Mouse (Mus musculus) left cerebral cortex, adult 18-20 months (tissue): ENCODE measurements around the gene Fbxl16. TPM values are rescaled to one million over a fixed set of nuclear protein-coding genes. Genes with fewer than 3 reads are reported as not detected.

Source experiments
- DNase-seq, 2 experiments: peaks; one replicate each; pipeline ENCODE4 v3.0.0; 2021 to 2022; ENCODE audit warnings: low spot score in 2 of 2, mixed read lengths in 1 of 2
- long read RNA-seq, 2 experiments: library from polyadenylated mRNA; stranded (forward); transcript quantifications; one replicate each; pipeline ENCODE4 v2.0.0; 2021
- total RNA-seq, 2 experiments: library from RNA; stranded (reverse); gene quantifications; 2 replicates each; pipeline ENCODE4 v1.2.3; 2021

Gene Fbxl16
- total RNA-seq, result 100 to 1,000 TPM; 588 to 680 TPM
- long read RNA-seq, experiment 1, transcript Fbxl16-201 (6 exons, 3,489 nt), result major isoform, 655 of 1,003 reads
- long read RNA-seq, experiment 1, transcript Fbxl16-203 (5 exons, 2,757 nt), result minor isoform, 47 of 1,003 reads
- long read RNA-seq, experiment 1, partial matches to known transcripts, result 27 of 1,003 reads
- long read RNA-seq, experiment 1, other reads (novel, unspliced or antisense), result 270 of 1,003 reads
- long read RNA-seq, experiment 2, transcript Fbxl16-203 (5 exons, 2,757 nt), result minor isoform, 22 of 542 reads
- long read RNA-seq, experiment 2, transcript Fbxl16-201 (6 exons, 3,489 nt), result major isoform, 273 of 542 reads
- long read RNA-seq, experiment 2, partial matches to known transcripts, result 197 of 542 reads
- long read RNA-seq, experiment 2, other reads (novel, unspliced or antisense), result 50 of 542 reads

DNA sequence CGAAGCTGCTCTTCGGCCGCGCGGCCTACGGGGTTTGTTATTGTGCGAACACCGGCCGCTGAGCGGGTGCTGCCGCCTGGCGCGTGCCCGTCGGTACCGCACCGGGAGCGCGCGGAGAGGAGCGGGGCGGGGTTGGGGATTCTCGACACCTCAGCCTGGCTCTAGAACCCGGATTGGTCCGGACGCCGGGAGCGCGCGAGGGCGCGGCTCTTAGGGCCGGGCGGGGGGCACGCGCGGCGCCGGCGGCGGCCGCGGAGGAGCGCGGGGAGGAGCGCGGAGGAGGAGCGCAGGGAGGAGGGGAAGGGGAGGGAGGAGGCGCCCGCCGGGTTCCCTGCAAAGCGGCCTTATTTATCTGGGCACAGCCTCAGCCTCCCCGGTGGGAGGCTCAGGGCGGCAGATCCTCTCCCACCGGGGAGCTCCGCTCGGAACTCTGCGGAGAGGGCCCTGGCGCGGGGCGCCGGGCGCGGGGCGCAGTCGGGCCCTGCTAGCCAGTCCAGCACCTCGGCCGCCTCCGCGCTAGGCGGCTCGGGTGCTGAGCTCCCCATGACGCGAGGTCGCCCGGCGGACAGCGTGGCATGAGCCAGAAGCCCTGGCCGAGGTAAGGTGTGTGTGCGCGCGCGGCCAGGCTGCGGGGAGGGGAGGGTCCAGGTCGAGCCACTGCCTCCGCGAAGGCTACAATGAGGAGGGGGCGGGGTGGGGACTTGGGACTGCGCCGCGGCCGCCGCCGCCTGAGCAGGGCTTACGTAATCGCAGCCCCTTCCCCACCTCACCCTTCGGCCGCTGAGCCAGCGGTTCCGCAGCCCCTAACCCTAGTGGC lies at the start of gene Fbxl16:
Gene Fbxl16, plus strand, starts transcription at position 297 of the 817 bp plus-strand sequence.
- peak; percentile 86 to 95 for DNase-seq

DNA sequence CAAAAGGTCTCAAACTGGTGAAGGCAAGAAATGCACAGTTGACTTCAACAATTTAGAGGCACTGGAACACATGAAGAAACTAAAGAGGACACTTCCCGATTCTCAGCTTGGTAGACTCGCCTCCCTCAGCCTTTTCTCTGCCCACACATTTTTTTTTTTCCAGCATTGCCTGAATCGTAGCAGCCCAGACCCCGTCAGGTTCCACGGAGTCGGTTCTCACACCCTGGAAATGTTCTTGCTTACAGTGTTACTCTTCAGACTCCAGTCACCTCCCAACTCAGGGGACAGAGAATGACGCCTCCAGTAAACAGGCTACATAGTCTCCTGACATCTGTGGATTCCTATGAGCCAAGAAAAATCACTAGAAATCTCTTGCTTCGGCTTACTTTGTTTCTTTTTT lies 48.7 kb upstream of the Fbxl16 start:
- DNase-seq, result peak in 1 of 2 experiments; percentile 50

DNA sequence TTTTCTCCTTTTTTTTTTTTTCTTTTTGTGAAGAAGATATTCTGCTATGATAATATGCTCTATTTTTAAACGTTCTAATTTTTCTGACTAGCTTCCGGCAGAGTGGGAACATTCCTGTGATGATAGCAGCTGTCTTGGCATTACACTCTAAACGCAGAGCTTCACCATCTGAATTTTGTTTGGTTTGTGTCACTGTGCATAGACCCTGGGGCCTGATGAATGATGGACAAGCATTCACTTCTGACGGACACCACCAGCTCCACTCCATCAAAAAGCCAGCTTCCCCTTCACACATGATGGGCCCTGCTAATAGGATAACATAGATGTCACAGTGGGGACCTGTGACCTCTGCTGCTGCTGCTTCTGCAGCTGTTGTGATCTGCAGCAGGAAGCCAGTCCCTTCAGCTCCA lies 47.3 kb upstream of the Fbxl16 start:
- DNase-seq, result no peak

DNA sequence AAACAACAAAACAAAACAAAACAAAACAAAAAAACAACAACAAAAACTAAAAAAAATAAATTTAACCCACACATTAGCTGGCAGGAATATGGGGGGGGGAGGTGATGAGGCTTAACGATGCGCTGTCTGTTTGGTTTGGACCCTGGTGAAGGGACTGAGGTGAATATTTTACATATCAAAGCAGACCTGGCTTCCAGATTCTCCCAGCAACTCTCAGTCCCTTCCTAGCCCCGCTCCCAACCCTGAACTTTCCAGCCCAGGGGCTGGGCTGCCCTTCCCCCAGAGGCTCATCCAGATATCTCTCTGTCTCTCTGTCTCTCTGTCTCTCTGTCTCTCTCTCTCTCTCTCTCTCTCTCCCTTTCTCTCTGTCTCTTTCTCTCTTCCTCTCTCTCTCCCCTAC lies 46.3 kb upstream of the Fbxl16 start:
- no peak for DNase-seq

DNA sequence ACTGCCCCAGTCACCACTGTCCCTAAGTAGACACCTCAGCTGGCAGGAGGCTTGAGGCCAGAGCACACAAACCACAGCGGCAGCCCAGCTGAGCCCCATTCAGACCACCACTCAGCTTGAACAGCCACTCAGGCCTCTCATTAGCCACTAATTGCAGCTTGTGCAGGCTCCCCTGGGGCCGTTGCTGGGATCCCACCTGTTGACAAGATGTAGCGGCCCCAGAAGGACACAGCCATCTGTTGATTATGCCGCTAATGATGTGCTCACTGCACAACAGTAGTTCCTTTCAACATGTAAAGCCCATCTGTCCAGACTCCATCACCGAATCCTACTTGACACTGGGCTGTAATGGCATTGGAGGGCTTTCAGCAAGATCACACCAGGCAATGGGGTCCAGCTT lies 43.0 kb upstream of the Fbxl16 start:
- DNase-seq, result no peak

DNA sequence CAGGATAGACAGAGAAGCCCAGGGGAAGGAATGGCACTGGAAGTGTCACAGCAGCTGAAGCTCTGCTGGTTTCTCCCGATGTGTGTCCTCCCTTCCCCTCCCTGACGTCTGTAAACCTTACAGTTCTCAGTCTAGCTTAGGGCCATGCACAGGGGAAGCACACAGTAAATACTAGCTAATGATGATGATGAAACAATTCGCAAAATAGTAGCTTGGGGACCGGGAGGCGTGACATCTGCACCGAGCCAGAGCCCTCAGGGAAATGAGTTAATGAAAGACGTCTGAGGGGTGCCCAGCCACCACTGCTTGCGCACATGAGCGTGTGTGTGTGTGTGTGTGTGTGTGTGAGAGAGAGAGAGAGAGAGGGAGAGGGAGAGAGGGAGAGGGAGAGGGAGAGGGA lies 39.6 kb upstream of the Fbxl16 start:
- no peak for DNase-seq

DNA sequence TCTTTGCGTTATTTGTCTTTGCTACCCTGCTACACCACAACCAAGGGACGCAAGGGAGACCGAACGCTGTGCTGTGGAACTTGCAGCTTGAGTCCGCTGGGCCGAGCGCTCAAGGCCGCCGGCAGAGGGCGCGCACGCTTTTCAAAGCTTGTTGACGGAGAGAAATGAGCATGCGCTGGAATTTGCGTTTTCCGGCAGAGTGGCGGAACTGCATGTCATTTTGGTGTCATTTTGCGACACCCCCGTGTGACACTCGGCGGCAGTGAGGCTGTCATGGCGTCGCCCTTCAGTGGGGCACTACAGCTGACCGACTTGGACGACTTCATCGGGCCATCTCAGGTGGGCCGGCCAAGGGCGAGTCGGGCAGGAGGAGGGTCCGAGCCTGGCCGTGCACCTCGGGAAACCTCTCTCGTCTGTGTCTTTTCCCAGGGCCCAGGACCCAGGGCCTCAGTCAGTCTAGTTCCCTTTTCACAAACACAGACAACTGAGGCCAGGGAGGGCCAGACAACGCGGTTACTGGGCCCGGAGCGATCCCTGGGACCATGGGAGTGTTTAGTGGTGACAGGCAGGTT lies 35.2 kb upstream of the Fbxl16 start, which contains the start of gene Narfl:
Gene Narfl, plus strand, starts transcription at position 228 of the 572 bp plus-strand sequence.
- DNase-seq, result peak; percentile 99

DNA sequence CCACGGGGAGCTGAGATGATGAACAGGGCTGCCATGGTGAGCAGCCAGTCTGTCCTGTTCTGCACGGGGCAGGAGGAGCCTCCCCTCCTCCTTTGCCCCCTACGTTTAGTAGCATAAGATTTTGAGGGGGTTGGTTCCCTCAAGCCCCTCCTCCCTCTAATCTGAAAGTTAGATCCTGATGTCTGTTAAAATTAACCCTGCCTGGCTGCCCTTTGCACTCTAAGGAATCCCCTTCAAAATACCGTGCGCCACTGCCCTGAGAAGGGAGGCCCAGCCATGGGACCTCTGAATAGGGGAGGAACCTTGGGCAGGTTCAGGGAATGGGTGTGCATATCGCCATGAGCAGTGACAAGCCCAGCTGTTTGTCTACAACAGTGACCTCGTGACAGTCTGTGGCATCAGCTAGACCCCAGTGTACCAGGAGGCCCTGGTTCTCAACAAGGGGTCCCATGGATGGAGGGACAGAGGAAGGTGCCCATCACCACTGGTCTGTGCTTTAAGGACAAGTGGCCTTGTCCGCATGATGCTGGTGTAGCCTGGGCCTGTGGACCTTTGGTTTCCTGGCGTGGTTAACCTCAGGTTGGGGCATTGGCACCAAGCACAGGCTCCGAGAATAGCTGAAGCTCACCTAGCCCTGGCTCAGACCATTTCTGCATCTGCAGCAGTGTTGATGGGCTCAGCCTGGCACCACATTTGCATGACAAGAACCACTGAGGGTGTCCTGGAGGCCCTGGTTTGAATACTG lies 33.4 kb upstream of the Fbxl16 start:
- DNase-seq, result no peak

DNA sequence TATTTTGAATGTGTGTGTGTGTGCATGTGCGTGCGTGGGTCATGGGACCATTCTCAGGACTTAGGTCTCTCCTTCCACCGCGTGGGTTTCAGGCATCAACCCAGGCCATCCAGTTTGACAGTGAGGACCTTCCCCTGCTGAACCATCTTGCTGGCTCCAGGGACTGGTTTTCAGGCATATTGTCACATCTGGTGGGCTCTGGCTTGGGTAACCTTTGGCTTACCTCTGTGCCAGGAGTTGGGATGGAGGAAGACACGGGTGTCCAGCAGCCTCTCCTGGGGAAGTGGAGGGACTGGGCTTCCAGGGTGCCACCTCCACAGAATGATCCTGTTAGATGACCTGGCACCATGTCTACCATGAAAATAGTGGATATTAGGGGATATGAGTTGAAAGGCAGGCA lies 30.9 kb upstream of the Fbxl16 start:
- no peak for DNase-seq

DNA sequence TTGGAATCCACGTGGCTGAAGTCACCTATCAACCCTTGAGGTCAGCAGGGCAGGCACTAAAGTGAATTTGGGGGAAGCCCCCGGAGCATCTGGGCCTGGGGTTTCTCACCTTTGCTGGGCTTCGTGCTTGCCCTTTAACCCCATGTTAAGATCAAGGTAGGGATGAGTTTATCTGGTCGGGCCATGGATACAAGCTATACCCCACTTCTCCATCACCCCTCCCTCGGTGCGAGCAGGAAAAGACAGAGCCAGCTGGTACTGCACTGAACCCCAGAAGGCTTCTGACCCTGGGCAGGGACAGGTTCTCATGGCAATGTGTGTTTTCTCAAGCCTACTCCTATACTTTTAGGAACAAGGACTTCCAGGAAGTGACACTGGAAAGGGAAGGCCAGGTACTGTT lies 27.5 kb upstream of the Fbxl16 start:
- DNase-seq, result no peak

DNA sequence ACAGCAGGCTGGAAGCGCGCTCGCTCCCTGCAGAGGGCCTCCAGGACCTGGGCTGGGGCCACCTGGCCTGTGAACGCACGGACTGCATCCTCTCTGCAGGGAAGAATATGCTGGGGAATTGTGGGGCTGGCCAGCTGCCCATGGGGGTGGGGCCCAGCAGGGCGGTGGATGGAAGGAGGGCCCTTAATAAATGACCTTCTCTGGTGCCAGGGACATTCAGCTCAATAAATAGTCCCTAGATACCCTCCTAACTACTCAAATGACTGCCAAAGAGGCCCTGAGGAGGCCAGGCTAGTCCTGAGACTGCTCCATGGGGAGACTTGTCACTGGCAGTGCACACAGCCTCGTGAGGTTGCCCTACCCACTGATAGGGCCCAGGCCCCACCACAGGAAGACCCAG lies 25.8 kb upstream of the Fbxl16 start:
- DNase-seq, result no peak

DNA sequence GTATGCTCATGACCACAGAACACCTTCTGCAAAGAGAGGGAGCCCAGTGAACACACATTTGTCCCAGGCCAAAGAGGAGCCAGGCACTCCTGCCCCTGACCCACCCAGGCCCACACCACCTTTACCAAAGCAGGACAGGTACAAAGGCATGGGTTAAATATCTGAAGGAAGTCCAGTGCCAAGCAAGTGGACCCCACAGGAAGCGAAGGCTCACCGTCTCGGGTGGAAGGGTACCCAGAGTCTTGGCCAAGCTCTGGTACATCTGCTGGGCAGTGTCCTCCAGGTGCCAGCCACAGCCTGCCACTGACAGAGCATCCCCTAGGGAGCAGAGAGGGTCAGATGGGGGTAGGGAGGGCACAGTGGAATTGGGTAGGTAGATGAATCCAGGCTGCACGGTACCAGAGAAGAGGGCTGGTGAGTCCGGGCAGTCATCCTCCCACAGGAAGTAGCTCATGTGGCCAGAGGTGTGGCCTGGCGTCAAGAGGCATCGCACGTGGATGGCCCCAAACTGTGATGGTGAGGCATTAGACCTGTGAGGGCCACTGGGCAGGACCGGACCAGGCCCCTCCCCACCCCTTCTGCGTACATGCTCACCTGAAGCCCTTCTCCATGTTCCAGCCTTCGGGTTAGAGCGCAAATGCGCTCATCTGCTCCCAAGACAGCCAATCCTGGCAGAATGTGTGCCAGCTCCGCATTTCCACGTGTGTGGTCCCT lies 24.9 kb upstream of the Fbxl16 start:
- DNase-seq, result no peak

DNA sequence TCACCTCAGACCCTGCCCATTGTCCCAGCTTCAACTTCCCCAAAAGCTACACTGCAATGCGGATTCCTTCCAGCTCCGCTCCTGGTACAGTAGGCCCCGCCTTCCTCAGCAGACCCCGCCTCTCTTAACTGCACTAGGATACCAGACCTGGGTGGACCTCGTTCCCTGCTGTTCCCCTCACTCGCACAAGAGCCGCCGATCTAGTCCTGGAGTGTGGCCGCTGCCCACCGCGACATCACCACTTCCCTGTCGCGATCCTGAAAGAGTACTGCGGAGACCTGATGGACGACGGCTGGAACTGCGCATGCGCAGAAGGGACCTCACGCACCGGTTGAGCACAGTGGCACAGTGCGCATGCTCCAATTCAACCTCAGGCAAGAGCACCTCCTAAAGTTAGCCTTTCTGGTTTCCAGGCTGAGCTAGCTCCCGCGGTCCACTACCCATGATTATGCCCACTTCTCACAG lies 23.6 kb upstream of the Fbxl16 start, which contains the start of gene Haghl:
Gene Haghl, minus strand, starts transcription at position 393 of the 465 bp plus-strand sequence.
- peak; percentile 96 to 98 for DNase-seq

DNA sequence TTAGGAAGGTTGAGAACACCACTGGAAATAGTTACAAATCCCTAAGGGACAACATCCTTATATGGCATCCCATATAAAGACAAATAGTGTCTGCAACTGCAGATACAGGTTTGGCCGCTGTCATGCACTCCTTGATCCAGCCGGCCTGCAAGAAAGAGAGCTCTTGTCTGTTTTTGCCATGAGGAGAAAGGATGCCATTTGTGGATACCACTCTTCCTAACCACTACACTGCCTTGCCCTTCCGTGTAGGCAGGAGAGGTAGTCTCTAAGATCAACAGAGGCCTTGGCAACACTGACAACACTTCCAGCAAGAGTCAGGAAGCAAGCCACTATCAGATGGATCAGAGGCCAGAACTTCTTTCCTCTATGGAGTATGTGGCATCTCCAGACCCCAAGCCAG lies 22.6 kb upstream of the Fbxl16 start, which contains the start of gene Ccdc78:
Gene Ccdc78, plus strand, starts transcription at position 301 of the 400 bp plus-strand sequence.
- no peak for DNase-seq

DNA sequence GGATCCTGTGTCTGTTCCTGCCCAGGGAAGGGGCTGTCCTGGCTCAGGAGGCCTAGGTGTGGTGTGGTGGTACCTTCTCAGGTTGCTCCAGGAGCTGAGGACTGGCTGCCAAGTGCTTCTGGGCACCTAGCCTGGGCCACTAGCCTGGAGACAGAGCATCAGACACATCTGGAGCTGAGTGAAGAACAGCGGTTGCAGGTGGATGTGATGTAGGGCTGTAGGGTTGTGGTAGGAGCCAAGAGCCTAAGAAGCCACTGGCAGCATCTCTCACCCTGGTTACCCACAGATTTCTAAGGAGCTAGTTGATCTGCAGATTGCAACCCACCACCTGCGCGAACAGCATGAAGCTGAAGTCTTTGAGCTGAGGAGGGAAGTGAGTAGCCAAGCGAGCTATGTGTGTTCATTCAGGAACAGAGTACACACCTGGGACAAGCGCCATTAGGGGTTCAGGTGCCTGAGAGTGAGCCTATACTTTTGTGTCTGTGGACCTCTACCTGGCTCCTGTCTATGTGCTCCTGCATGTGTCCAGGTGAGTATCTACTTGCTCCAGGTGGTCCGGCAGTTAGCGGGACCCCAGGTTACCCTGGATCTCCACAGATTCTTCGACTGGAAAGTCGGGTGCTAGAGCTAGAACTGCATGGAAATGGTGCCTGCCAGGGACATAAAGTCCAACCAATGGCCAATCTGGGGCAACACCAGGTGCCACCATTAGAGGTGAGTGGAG lies 21.9 kb upstream of the Fbxl16 start:
- DNase-seq, result no peak

DNA sequence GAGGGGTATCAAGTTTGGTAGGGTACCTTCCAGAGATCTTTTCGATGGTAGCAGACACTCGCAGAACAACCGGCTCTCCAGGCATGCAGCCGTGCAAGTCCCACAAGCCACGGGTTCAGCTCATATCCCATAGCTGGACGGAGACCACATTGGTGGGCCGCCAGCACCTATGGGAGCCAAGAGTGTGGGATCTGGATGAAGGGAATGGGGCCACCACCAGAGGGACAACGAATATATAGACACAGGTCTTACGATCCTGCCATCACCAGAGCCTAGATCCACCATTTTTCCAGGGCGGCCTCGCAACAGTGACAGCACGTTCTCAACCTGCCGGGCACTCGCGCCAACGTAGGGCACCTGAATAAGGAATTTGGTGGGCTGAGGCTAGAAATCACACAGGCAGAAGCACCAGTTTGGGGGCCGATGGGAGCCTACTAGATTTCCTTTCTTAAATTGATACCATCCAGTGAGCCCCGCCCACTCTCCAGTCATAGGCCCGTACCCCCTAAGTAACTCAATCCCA lies 17.5 kb upstream of the Fbxl16 start:
- DNase-seq, result no peak

DNA sequence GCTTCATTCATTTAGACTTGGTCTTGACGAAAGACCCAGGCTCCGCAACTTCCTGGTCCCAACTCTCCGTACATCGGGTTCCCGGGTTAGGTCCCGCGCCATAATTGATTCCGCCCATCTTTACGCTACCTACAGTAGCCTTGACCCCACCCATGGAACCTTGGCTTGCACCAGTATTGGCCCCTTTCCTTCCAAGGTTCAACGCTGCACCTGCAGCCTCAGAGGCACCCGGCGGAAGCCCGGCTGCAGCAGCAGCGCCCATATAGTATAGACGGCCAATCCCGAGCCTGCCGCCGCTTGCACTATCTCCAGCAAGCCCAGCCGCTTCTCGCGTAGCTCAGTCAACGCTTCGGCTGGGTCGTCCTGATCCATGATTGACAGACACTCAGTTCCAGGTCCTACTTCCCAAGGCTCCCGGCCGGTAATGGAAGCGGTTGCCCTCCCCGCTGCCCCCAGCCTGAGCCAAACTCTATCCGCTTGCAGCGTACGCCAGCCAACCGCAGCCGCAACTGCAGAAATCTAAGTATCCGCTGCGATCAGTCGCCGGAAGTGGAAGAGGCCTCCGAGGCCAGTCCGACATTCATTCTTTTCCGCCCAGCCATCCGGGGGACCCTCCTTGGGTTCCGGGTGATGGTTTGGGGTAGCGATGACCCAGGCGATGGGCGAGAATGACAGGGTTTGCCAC lies 16.9 kb upstream of the Fbxl16 start:
- peak; percentile 85 to 87 for DNase-seq

DNA sequence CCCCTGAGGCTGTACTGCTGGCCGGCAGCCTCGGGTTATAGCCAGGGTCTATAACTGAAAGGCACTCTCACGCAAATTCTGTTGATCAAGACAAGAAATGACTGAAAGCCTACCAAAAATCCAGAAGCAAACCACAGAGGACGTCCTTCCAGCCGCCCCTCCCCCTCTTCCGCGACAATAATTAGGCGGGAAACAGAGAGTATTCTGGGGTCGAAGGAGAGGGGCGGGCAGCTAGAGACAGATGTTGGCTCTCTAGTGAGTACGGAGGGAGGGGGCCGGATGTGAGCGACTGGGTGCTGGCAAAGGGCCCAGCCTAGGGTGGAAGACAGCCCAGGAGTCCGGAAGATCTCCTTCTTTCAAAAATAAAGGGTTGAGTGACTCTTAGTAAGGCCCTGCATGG lies 16.3 kb upstream of the Fbxl16 start, which contains the start of gene Fam173a:
Gene Fam173a, minus strand, starts transcription at position 287 of the 400 bp plus-strand sequence.
- DNase-seq, result peak in 1 of 2 experiments; percentile 55
